Mouse (Mus musculus) hindbrain, embryonic 15.5 days (tissue): Measurements from ENCODE around the gene Sh3glb2. TPM values are rescaled to one million over a fixed set of nuclear protein-coding genes. Genes with fewer than 3 reads are reported as not detected.

Experiments
- ATAC-seq: fragments of 200-750 bp; cut with Nextera tagmentation; 2 replicates; pipeline ENCODE4 v1.8.0; 2017; ENCODE audit warnings: low read depth, moderate number of reproducible peaks, moderate TSS enrichment; ENCODE audit not compliant: low FRiP score
- H3K27ac ChIP-seq: fragments of 300-500 bp; sonication (generic); replicated peaks from 2 replicates; pipeline ENCODE4 v1.5.1; 2015; ENCODE audit warnings: mild to moderate bottlenecking, inconsistent platforms
- H3K27me3 ChIP-seq: fragments of 300-500 bp; sonication (generic); 2 replicates; pipeline ENCODE4 v1.6.1; 2015; ENCODE audit warnings: control low read depth, inconsistent platforms
- H3K36me3 ChIP-seq: fragments of 300-500 bp; sonication (generic); 2 replicates; pipeline ENCODE4 v1.6.1; 2015; ENCODE audit warnings: control low read depth, inconsistent platforms
- H3K4me1 ChIP-seq: fragments of 300-500 bp; sonication (generic); replicated peaks from 2 replicates; pipeline ENCODE4 v1.6.1; 2015; ENCODE audit warnings: control low read depth, inconsistent platforms
- H3K4me2 ChIP-seq: fragments of 300-500 bp; sonication (generic); 2 replicates; pipeline ENCODE4 v1.6.1; 2015; ENCODE audit warnings: moderate library complexity, mild to moderate bottlenecking, inconsistent platforms
- H3K4me3 ChIP-seq: fragments of 300-500 bp; sonication (generic); 2 replicates; pipeline ENCODE4 v1.5.1; 2015; ENCODE audit warnings: mild to moderate bottlenecking, inconsistent platforms
- H3K9ac ChIP-seq: fragments of 300-500 bp; sonication (generic); 2 replicates; pipeline ENCODE4 v1.6.1; 2015; ENCODE audit warnings: inconsistent platforms
- H3K9me3 ChIP-seq: fragments of 300-500 bp; sonication (generic); 2 replicates; pipeline ENCODE4 v1.6.1; 2016; ENCODE audit warnings: control low read depth, inconsistent platforms
- WGBS: fragments of 180-500 bp; shearing (Covaris S2); methylation state at CpG from one replicate; pipeline ENCODE4 v1.1.7; 2015; 5-methylcytosine and 5-hydroxymethylcytosine counted together
- polyA plus RNA-seq: library from polyadenylated mRNA; unstranded; fragments of >200 nt; fragmentation: Nextera tagmentation; extraction: Ambion mirVana; gene quantifications from 2 replicates; pipeline ENCODE4 v1.2.1, GENCODE M21; 2015

Gene Sh3glb2
- polyA plus RNA-seq, 1 experiment from 2014 or later: 205 TPM

DNA sequence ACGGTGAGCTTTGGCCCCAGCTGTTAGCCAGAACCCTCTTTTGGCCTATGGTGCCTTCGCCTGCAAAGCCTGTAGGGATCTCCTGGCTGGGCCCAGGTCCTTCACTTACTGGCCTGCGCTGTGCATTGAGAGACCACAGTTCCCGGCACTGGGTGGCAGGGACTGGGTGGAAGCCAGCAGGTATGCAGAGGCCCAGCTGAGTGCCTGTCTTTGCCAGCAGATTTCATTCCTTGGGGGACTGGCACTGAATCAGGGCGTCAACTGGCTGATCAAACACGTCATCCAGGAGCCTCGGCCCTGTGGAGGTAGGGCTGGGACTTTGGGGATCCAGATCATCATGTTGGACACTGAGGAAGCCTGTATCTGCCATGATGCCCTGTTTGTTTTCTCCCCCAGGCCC is 36.6 kb upstream of the Sh3glb2 start:
- H3K4me3 ChIP-seq: no peak overlapping the region
- no peak overlapping the region for H3K27ac ChIP-seq
- H3K4me2 ChIP-seq: no peak overlapping the region
- H3K9ac ChIP-seq: no peak overlapping the region
- H3K4me1 ChIP-seq: peaks cover 37% of the 10 kb centered on the region
- no peak for ATAC-seq
- H3K36me3 ChIP-seq: peaks cover 17% of the 10 kb centered on the region
- no peaks in the 10 kb centered on the region for H3K9me3 ChIP-seq
- 88% methylated on average over 7 of the region's 7 CpGs for WGBS
- no peaks in the 10 kb centered on the region for H3K27me3 ChIP-seq

DNA sequence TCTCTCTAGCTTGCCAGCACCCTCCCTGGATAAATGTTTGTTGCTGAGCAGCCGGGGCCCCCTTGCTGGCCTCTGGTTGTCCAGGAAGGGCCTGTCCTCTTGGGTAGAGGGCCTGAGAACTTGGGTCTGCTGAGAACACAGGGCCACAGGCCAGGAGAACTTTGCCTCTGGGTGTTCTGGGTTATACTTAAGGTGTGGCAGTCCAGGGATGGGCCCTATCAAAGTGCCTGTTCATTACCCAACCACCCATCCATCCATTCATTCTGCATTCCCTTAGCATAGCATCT is 34.2 kb upstream of the Sh3glb2 start:
- 72% methylated on average over 1 of the region's 1 CpGs for WGBS
- no peak for ATAC-seq

DNA sequence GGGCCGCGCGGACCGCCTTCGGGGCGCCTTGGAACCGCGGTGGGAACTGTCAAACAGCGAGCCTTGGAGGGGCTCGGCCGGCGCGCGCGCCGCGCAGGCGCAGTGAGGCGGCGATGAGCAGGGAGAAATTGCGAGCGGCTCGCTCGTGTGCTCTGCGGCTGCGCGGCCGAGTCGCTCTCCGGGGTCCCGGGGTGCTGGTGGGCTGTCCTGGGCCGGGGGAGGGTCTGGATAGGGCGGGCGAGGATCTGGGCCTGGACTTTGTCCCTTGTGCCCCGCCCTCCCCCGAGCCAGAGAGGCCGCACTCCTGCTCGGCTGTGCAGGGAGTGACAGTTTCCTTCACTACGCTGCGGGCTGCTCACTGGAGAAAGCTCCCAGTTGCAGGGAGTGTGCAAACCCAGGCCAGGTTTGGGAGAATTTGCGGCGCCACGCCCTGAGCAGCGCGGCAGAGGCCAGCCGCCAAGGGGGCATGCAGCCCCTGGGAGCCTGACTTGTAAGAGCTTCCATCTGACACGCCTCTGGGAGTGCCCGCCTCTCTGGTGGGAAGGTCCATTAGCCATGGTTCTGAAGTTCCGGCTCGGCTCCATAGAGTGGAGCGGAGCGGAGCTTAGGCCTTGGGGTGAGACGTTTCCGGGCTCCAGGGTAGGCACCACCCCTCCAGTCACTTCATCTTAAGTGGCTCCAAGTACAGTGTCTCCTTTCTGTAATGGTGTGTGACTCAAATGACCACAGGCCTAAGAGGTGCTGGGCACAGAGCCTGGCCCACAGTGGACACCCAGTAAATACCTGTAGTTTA is 33.6 kb upstream of the Sh3glb2 start:
- Histone ChIP-seq H3K4me3 (peak overlapping the region; percentile 89), H3K4me2 (peak overlapping the region; percentile 89), H3K9ac (peak overlapping the region; percentile 68), H3K9me3 (no peaks in the 10 kb centered on the region), H3K36me3 (peaks cover 12% of the 10 kb centered on the region; the same call in 1 of the 2 replicates), H3K27ac (peak overlapping the region; percentile 96), H3K27me3 (no peaks in the 10 kb centered on the region), H3K4me1 (peaks cover 21% of the 10 kb centered on the region)
- ATAC-seq: peak; percentile 79
- WGBS: under 1% methylated on average over 52 of the region's 54 CpGs

More for the DNA sequence above, 34.2 kb upstream of the Sh3glb2 start:
- Histone ChIP-seq H3K27ac (peak overlapping the region; percentile 96), H3K4me2 (peak overlapping the region; percentile 89), H3K36me3 (peaks cover 14% of the 10 kb centered on the region; the same call in 1 of the 2 replicates), H3K4me3 (peak overlapping the region; percentile 89), H3K9ac (peak overlapping the region; percentile 68), H3K9me3 (no peaks in the 10 kb centered on the region), H3K4me1 (peaks cover 21% of the 10 kb centered on the region), H3K27me3 (no peaks in the 10 kb centered on the region)

DNA sequence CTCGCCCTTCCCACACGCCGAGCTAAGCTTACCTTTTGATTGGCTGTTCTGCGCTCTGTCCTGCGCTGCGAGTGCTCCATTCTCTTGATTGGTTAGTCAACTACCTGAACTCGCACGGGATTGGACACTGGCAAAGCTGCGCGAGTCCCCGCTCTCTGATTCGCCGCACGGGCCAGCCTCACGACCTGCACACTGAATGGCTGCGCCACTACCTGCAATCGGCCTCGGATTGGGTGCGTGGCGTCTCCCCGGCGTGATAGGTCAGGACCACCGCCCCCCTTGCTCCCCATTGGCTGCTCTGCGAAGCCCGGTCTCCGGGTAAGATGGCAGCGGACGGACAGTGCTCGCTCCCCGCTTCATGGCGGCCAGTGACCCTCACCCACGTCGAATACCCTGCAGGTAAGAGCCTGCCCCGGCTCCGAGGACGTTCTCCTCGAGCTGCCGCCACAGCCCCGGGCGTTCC is 33.0 kb upstream of the Sh3glb2 start, which contains the start of gene Dolpp1:
Gene Dolpp1 (plus strand): TSS at position 141 of the 463 bp plus-strand sequence.
- WGBS: under 1% methylated on average over 40 of the region's 40 CpGs
- Histone ChIP-seq H3K4me1 (peaks cover 21% of the 10 kb centered on the region), H3K4me2 (peak within 1 kb of the TSS; percentile 89), H3K9ac (peak within 1 kb of the TSS; percentile 68), H3K4me3 (peak within 1 kb of the TSS; percentile 89), H3K27me3 (no peaks in the 10 kb centered on the region), H3K36me3 (peaks cover 6% of the 10 kb centered on the region; the same call in 1 of the 2 replicates), H3K27ac (peak within 1 kb of the TSS; percentile 96), H3K9me3 (no peaks in the 10 kb centered on the region)
- ATAC-seq: peak; percentile 99

DNA sequence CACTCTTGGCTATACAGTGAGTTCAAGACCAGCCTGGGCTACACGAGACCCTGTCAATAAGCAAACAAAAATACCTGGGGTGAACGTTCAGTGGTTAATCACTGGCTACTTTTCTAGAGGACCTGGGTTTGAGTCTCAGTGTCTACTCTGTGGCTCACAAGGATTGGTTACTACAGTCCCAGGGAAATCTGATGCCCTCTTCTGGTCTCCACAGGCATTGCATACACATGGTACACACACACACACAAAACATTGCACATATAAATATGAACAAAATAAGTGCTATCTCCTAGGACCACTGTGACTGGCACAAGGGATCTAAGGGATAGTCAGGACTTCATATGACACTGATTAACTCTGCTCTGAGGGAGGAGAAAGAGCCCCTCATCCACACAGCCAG is 29.9 kb upstream of the Sh3glb2 start:
- H3K27ac ChIP-seq: no peak overlapping the region
- WGBS: 95% methylated on average over 2 of the region's 2 CpGs
- no peak overlapping the region for H3K4me3 ChIP-seq
- no peak overlapping the region for H3K4me2 ChIP-seq
- no peaks in the 10 kb centered on the region for H3K9me3 ChIP-seq
- no peak for ATAC-seq
- H3K9ac ChIP-seq: no peak overlapping the region
- H3K4me1 ChIP-seq: peaks cover 18% of the 10 kb centered on the region
- peaks cover 11% of the 10 kb centered on the region; the same call in 1 of the 2 replicates for H3K36me3 ChIP-seq
- no peaks in the 10 kb centered on the region for H3K27me3 ChIP-seq

DNA sequence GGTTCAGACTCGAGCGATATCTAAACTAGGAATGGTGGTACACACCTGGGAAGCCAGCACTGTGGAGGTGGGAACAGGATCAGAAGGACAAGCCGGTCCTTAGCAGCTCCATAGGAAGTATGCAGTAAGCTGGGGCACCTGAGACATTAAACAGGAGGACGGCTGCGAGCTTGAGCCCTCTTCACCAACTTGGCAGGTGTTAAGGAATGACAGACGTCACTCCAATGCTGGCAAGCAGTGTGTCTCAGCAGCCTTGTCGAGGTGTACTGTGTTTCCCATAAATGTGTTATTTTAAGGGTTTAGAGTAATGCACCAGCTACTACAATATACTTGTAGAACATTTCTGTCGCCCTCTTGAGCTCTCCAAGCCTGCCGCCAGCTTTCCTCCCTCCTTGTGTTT is 27.8 kb upstream of the Sh3glb2 start:
- WGBS: 90% methylated on average over 9 of the region's 9 CpGs
- no peak overlapping the region for H3K9ac ChIP-seq
- H3K4me1 ChIP-seq: peaks cover 7% of the 10 kb centered on the region

DNA sequence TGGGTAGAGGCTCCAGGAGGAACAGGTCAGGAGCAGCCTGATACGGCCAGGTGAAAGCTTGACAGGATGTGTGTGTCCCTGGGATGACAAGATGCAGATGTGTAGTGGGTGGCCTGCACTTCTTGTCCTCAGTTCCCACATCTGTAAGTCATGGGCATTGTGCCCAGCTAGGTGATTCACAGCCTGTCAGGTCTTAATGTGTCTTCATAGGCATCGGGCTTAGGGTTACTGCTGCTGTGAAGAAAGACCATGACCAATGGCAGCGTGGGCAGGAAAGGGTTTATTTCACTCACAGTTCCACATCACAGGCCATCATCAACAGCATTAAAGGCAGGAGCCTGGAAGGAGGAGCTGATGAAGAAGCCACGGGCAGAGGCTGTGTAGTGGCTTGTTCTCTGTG is 26.5 kb upstream of the Sh3glb2 start:
- ATAC-seq: no peak
- peaks cover 28% of the 10 kb centered on the region; the same call in 1 of the 2 replicates for H3K36me3 ChIP-seq
- 84% methylated on average over 4 of the region's 4 CpGs for WGBS

More for the DNA sequence above, 27.8 kb upstream of the Sh3glb2 start:
- Histone ChIP-seq H3K36me3 (peaks cover 22% of the 10 kb centered on the region; the same call in 1 of the 2 replicates), H3K4me2 (no peak overlapping the region), H3K27me3 (no peaks in the 10 kb centered on the region), H3K27ac (no peak overlapping the region), H3K9me3 (no peaks in the 10 kb centered on the region), H3K4me3 (no peak overlapping the region)
- no peak for ATAC-seq

DNA sequence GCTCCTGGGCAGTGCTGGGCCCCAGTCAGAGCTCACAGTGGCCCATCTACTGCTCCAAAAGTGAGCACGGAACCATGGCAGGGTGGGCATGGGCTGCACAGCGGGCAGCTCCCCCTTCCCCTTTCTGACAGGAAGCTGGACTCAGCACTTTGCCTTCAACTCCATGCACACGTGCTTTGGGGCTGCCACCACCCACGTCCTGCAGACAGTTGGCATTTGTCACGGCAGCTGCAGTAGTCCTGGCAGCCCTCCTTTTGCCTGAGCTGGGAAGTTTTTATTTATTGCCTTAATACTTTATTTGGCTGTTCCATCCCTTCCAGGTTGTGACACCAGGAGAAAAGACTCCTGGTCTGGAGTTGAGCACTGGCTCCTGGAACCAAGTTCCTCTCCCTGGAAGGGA is 25.7 kb upstream of the Sh3glb2 start:
- Histone ChIP-seq H3K9me3 (no peaks in the 10 kb centered on the region), H3K27me3 (no peaks in the 10 kb centered on the region), H3K4me2 (no peak overlapping the region), H3K9ac (no peak overlapping the region), H3K4me1 (no peaks in the 10 kb centered on the region), H3K27ac (no peak overlapping the region), H3K36me3 (peaks cover 32% of the 10 kb centered on the region), H3K4me3 (no peak overlapping the region)
- WGBS: 81% methylated on average over 5 of the region's 5 CpGs
- no peak for ATAC-seq

More for the DNA sequence above, 26.5 kb upstream of the Sh3glb2 start:
- Histone ChIP-seq H3K9ac (no peak overlapping the region), H3K4me2 (no peak overlapping the region), H3K9me3 (no peaks in the 10 kb centered on the region), H3K27ac (no peak overlapping the region), H3K4me3 (no peak overlapping the region), H3K4me1 (no peaks in the 10 kb centered on the region), H3K27me3 (no peaks in the 10 kb centered on the region)

DNA sequence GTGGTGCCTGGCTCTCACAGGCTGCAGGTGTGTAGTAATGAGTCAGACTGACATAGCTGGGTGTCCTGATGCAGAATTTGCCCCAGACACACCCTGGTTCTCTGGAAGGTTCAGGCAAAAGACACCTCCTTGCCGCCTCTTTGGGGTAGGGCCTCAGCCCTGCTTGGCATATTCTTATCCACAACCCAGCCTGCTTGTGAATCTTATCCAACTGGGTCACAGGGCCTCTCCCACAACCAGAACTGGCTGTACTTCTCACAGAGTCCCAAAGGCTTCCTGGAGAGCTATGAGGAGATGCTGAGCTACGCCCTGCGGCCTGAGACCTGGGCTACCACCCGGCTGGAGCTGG is 22.2 kb upstream of the Sh3glb2 start:
- Histone ChIP-seq H3K4me1 (no peaks in the 10 kb centered on the region), H3K4me2 (no peak overlapping the region), H3K27me3 (no peaks in the 10 kb centered on the region), H3K9ac (no peak overlapping the region), H3K9me3 (no peaks in the 10 kb centered on the region), H3K4me3 (no peak overlapping the region), H3K27ac (no peak overlapping the region), H3K36me3 (peaks cover 55% of the 10 kb centered on the region)
- no peak for ATAC-seq
- 93% methylated on average over 4 of the region's 4 CpGs for WGBS

DNA sequence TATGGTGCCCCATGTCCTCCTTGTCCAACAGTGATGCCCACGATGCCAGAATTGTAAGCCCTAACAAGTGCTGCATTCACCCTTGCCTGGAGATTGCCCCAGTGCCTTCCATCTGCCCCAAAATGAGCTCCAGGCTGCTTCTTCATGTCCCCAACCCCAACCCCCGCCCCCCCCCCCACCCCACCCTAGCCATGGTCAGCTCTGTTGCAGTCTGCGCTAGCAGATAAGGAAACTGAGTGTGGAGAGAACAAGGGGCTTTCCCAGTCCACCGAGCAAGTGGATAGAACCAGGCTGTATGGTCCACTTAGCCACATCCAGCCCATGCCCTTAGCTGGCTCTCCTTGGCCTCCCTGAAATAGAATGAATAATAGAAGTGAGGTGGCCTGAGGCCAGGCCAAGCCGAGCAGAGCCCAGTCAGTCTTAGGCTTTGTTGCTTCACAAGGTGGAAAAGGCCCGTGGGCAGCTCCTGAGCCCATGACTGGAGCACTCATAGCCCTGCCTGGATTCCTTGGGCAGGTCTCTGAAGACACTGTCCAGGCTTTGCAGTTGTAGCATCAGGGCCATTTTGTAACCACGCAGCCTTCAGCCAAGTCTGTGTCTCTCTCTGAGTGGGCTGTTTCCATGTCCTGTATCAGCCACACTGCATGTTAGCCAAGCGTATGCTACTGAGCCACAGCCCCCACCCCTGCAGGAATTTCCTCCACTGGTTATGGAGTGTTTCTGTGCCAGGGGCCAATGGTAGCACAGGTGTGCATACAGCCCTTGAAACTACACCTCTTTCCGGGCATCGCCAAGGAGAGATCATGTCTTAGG is 21.6 kb upstream of the Sh3glb2 start:
- ATAC-seq: no peak
- Histone ChIP-seq H3K36me3 (peaks cover 59% of the 10 kb centered on the region), H3K4me3 (no peak overlapping the region), H3K27me3 (no peaks in the 10 kb centered on the region), H3K9ac (no peak overlapping the region), H3K4me2 (no peak overlapping the region), H3K4me1 (no peaks in the 10 kb centered on the region), H3K9me3 (no peaks in the 10 kb centered on the region), H3K27ac (no peak overlapping the region)
- 91% methylated on average over 10 of the region's 10 CpGs for WGBS

DNA sequence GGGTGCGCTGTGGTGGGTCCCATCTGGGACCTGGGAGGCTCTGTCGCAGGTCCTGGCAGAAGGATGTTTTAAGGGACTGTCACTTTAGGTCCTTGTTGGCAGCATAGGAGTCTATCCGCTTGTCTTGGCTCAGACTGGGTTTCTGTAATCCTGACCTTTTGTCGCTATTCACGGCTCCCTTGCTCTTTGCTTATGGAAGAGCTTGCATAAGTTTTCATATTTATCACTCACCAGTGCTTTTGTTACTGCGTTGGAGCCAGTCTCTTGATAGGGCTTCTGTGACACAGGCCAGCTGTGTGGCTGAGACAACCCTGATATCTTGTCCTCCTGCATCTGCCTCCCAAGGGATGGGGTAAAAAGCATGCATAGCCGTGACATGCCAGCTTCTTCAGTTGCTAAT is 20.2 kb upstream of the Sh3glb2 start:
- Histone ChIP-seq H3K9me3 (no peaks in the 10 kb centered on the region), H3K27ac (no peak overlapping the region), H3K36me3 (peaks cover 56% of the 10 kb centered on the region), H3K4me1 (no peaks in the 10 kb centered on the region), H3K27me3 (no peaks in the 10 kb centered on the region), H3K4me2 (no peak overlapping the region), H3K4me3 (no peak overlapping the region), H3K9ac (no peak overlapping the region)
- ATAC-seq: no peak
- 91% methylated on average over 7 of the region's 7 CpGs for WGBS

DNA sequence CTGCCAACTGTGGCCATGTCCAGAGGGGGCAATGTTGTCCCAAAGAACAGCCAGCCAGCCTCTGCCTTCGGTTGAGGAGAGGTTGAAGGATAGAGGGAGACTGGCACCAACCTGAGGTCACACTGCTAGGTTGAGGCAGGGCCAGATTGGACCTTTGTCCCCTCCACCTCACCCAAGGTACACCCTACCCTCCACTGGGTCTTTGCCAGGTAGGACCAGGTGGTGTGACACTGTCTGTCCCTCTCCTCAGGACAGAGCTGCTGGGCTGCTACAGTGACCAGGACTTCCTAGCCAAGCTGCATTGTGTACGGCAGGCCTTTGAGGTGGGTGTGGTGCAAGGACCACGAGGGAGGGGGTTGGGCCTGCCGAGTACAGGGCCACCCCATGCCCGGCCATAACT is 18.6 kb upstream of the Sh3glb2 start:
- Histone ChIP-seq H3K4me3 (no peak overlapping the region), H3K27me3 (no peaks in the 10 kb centered on the region), H3K9ac (no peak overlapping the region), H3K9me3 (no peaks in the 10 kb centered on the region), H3K4me2 (no peak overlapping the region), H3K36me3 (peaks cover 69% of the 10 kb centered on the region), H3K4me1 (no peaks in the 10 kb centered on the region), H3K27ac (no peak overlapping the region)
- ATAC-seq: peak; percentile 23; the same call in 1 of the 2 replicates
- WGBS: 89% methylated on average over 5 of the region's 5 CpGs
